Mouse (Mus musculus): ENCODE measurements around the gene Il20rb.

Il20rb gene

GRCm38 (mm10) chr9:100486431-100486830, at the start of gene Il20rb:
Gene Il20rb, minus strand, starts transcription at chr9:100486788.
- no peak for DNase-seq (ENCODE audit: extremely low spot score)

- DNase-seq (ENCODE audit: extremely low spot score): no peak
Observed at GRCm38 (mm10) chr9:100535618-100536262, 49.2 kb upstream of the Il20rb start.

- DNase-seq (ENCODE audit: extremely low spot score): no peak
Observed at GRCm38 (mm10) chr9:100534686-100535085, 48.1 kb upstream of the Il20rb start.

GRCm38 (mm10) chr9:100532847-100533505, 46.4 kb upstream of the Il20rb start:
- DNase-seq (ENCODE audit: extremely low spot score): no peak

- no peak for DNase-seq (ENCODE audit: extremely low spot score)
Observed at GRCm38 (mm10) chr9:100531296-100531695, 44.7 kb upstream of the Il20rb start.

- DNase-seq (ENCODE audit: extremely low spot score): no peak
Observed at GRCm38 (mm10) chr9:100525225-100525624, 38.6 kb upstream of the Il20rb start.

- no peak for DNase-seq (ENCODE audit: extremely low spot score)
Observed at GRCm38 (mm10) chr9:100522029-100522428, 35.4 kb upstream of the Il20rb start.

GRCm38 (mm10) chr9:100520586-100520985, 34.0 kb upstream of the Il20rb start:
- DNase-seq (ENCODE audit: extremely low spot score): peak; percentile 55

- DNase-seq (ENCODE audit: extremely low spot score): no peak
Observed at GRCm38 (mm10) chr9:100520012-100520411, 33.4 kb upstream of the Il20rb start.

- no peak for DNase-seq (ENCODE audit: extremely low spot score)
Observed at GRCm38 (mm10) chr9:100507581-100507980, 21.0 kb upstream of the Il20rb start.

GRCm38 (mm10) chr9:100506652-100507051, 20.1 kb upstream of the Il20rb start:
- DNase-seq (ENCODE audit: extremely low spot score): no peak

GRCm38 (mm10) chr9:100505498-100505897, 18.9 kb upstream of the Il20rb start:
- no peak for DNase-seq (ENCODE audit: extremely low spot score)

GRCm38 (mm10) chr9:100493611-100494261, 7.1 kb upstream of the Il20rb start:
- no peak for DNase-seq (ENCODE audit: extremely low spot score)

GRCm38 (mm10) chr9:100491424-100491823, 4.8 kb upstream of the Il20rb start:
- no peak for DNase-seq (ENCODE audit: extremely low spot score)

- no peak for DNase-seq (ENCODE audit: extremely low spot score)
Observed at GRCm38 (mm10) chr9:100488969-100489368, 2.4 kb upstream of the Il20rb start.

GRCm38 (mm10) chr9:100488056-100488713, 1.6 kb upstream of the Il20rb start:
- no peak for DNase-seq (ENCODE audit: extremely low spot score)

- no peak for DNase-seq (ENCODE audit: extremely low spot score)
Observed at GRCm38 (mm10) chr9:100483318-100483717, 3.3 kb downstream of the Il20rb start.

GRCm38 (mm10) chr9:100481626-100482025, 5.0 kb downstream of the Il20rb start:
- no peak for DNase-seq (ENCODE audit: extremely low spot score)

- DNase-seq (ENCODE audit: extremely low spot score): no peak
Observed at GRCm38 (mm10) chr9:100474056-100474455, 12.5 kb downstream of the Il20rb start.

GRCm38 (mm10) chr9:100473361-100473760, 13.2 kb downstream of the Il20rb start:
- no peak for DNase-seq (ENCODE audit: extremely low spot score)

- no peak for DNase-seq (ENCODE audit: extremely low spot score)
Observed at GRCm38 (mm10) chr9:100472931-100473330, 13.7 kb downstream of the Il20rb start.

GRCm38 (mm10) chr9:100471605-100471953, 15.0 kb downstream of the Il20rb start:
- no peak for DNase-seq (ENCODE audit: extremely low spot score)
